ENCODE assay signal across 16 mouse cellular contexts in the genomic region with DNA sequence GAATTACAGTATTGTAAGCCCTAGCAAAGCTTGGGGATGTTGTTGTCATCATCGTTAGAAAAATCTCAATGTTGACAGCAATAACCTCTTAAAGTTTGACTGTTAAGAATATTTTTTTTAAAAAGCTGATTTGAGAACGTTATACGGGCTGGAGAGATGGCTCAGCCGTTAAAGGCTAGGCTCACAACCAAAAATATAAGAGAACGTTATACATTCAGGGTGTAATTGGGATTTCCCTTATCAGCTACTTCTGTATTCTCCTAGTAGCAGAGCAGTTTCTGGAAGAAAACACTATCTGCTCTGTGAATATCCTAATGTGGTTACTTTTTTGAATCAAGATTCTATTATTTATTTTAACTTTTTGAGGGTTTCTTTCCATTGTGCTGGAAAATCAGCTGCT.
"Had no signal": no experiment of that assay in that cellular context is flagged by ENCODE, and none has a peak within 500 bp of the region (broad histone marks: within the 10 kb centered on the region; RNA-seq: fewer than 3 reads in every experiment).

No protein-coding gene starts in this region.

- H3K27ac ChIP-seq: neural tube, embryonic 13.5 days; neural tube, embryonic 15.5 days; stomach, embryonic 15.5 days; stomach, postnatal 0 days had no signal

- H3K4me3 ChIP-seq: neural tube, embryonic 13.5 days; neural tube, embryonic 15.5 days; stomach, embryonic 15.5 days had no signal

- H3K9me3 ChIP-seq: neural tube, embryonic 13.5 days; neural tube, embryonic 15.5 days; stomach, embryonic 15.5 days had no signal

- H3K27me3 ChIP-seq: neural tube, embryonic 13.5 days; neural tube, embryonic 15.5 days; stomach, embryonic 15.5 days had no signal

- DNase-seq: retina, postnatal 1 day; right cerebral cortex, adult 18-20 months; right cerebral cortex, postnatal 14 days; right cerebral cortex, postnatal 25 days; right cerebral cortex, postnatal 4 days; spleen, adult 18-20 months; thymus, adult 18-20 months; thymus, adult 2 months; thymus, postnatal 14 days; thymus, postnatal 25 days; thymus, postnatal 36 days; thymus, postnatal 4 days had no signal

- H3K9ac ChIP-seq: neural tube, embryonic 13.5 days; neural tube, embryonic 15.5 days; stomach, embryonic 15.5 days had no signal

- H3K4me1 ChIP-seq: stomach, embryonic 15.5 days had no signal

- H3K36me3 ChIP-seq: neural tube, embryonic 13.5 days; neural tube, embryonic 15.5 days; stomach, embryonic 15.5 days had no signal
